Mouse (Mus musculus) stomach, embryonic 15.5 days (tissue): ENCODE measurements around the gene Crtac1. TPM values are rescaled to one million over a fixed set of nuclear protein-coding genes. Genes with fewer than 3 reads are reported as not detected.

Experiments
- ATAC-seq: fragments of 200-750 bp; cut with Nextera tagmentation; 2 replicates; pipeline ENCODE4 v1.8.0; 2017; ENCODE audit warnings: low read depth, moderate number of reproducible peaks, moderate TSS enrichment; ENCODE audit not compliant: insufficient read depth, low FRiP score
- H3K27ac ChIP-seq: fragments of 300-500 bp; sonication (generic); 2 replicates; pipeline ENCODE4 v1.5.1; 2015; ENCODE audit warnings: mild to moderate bottlenecking, inconsistent platforms
- H3K27me3 ChIP-seq: fragments of 300-500 bp; sonication (generic); replicated peaks from 2 replicates; pipeline ENCODE4 v1.6.1; 2015; ENCODE audit warnings: inconsistent platforms
- H3K36me3 ChIP-seq: fragments of 300-500 bp; sonication (generic); 2 replicates; pipeline ENCODE4 v1.6.1; 2015; ENCODE audit warnings: inconsistent platforms
- H3K4me1 ChIP-seq: fragments of 300-500 bp; sonication (generic); 2 replicates; pipeline ENCODE4 v1.6.1; 2015; ENCODE audit warnings: inconsistent platforms
- H3K4me2 ChIP-seq: fragments of 300-500 bp; sonication (generic); 2 replicates; pipeline ENCODE4 v1.6.1; 2015; ENCODE audit warnings: mild to moderate bottlenecking, inconsistent platforms
- H3K4me3 ChIP-seq: fragments of 300-500 bp; sonication (generic); replicated peaks from 2 replicates; pipeline ENCODE4 v1.5.1; 2015; ENCODE audit warnings: inconsistent platforms
- H3K9ac ChIP-seq: fragments of 300-500 bp; sonication (generic); 2 replicates; pipeline ENCODE4 v1.6.1; 2015; ENCODE audit warnings: inconsistent platforms
- H3K9me3 ChIP-seq: fragments of 300-500 bp; sonication (generic); 2 replicates; pipeline ENCODE4 v1.6.1; 2016; ENCODE audit warnings: inconsistent platforms
- WGBS: fragments of 180-500 bp; shearing (Covaris S2); methylation state at CpG from one replicate; pipeline ENCODE4 v1.1.7; 2015; 5-methylcytosine and 5-hydroxymethylcytosine counted together
- polyA plus RNA-seq: library from polyadenylated mRNA; unstranded; fragments of >200 nt; fragmentation: Nextera tagmentation; extraction: Ambion mirVana; gene quantifications from 2 replicates; pipeline ENCODE4 v1.2.1, GENCODE M21; 2015

Gene Crtac1
- polyA plus RNA-seq, 1 experiment from 2014 or later = 4.0 TPM

DNA sequence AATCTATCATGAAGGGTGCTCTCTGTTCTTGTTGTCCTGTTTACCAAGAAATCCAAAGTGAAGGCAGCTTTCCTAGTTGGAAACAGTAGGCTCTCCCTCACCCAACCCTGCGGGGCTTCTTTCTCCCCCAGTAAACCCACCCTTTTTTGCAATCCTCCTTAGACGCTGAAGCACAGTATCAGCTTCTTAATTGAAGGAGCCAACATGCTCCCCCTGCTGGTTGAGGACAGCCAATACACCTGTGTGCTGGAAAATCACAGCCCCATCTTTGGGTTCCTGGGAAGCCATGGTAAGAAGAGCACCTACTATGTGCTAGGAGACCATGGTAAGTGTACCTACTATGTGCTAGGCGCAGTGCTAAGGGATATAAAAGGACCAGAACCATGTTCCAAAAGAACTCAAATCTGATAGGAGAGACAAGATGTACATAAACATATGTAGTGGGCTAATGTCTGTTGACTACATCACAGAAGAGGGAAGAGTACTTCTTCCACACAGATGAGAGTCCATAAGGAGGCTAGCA, 12.4 kb upstream of the Crtac1 start:
- no peak for ATAC-seq
- Histone ChIP-seq H3K9ac (no peak overlapping the region), H3K4me1 (no peaks in the 10 kb centered on the region), H3K4me2 (no peak overlapping the region), H3K27ac (no peak overlapping the region), H3K9me3 (no peaks in the 10 kb centered on the region), H3K4me3 (no peak overlapping the region), H3K36me3 (no peaks in the 10 kb centered on the region), H3K27me3 (no peaks in the 10 kb centered on the region)
- WGBS = 11% methylated on average over 3 of the region's 3 CpGs

DNA sequence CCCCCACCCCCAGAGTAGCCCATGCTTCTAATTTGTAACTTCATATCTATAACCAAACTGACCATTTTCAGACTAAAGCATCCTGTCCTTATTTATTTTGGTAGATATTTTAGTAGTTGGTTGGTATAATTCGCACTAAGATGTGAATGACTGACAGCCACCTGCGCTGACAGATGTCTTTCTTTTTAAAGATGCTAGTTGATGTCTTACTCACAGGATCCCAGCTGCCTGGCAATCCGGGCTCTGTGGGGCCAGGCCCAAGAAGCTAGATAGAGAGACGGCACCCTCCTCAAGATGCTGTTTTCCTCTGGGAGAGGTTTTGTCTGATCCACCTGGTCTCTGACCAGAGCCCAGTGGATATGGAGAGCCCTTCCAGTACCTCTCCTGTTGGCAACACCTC, 11.7 kb upstream of the Crtac1 start:
- no peak overlapping the region for H3K9ac ChIP-seq
- no peaks in the 10 kb centered on the region for H3K4me1 ChIP-seq
- no peak overlapping the region for H3K4me2 ChIP-seq
- no peak for ATAC-seq
- 74% methylated on average over 4 of the region's 4 CpGs for WGBS
- H3K27me3 ChIP-seq = no peaks in the 10 kb centered on the region
- no peak overlapping the region for H3K4me3 ChIP-seq
- H3K9me3 ChIP-seq = no peaks in the 10 kb centered on the region
- H3K36me3 ChIP-seq = no peaks in the 10 kb centered on the region
- H3K27ac ChIP-seq = no peak overlapping the region

DNA sequence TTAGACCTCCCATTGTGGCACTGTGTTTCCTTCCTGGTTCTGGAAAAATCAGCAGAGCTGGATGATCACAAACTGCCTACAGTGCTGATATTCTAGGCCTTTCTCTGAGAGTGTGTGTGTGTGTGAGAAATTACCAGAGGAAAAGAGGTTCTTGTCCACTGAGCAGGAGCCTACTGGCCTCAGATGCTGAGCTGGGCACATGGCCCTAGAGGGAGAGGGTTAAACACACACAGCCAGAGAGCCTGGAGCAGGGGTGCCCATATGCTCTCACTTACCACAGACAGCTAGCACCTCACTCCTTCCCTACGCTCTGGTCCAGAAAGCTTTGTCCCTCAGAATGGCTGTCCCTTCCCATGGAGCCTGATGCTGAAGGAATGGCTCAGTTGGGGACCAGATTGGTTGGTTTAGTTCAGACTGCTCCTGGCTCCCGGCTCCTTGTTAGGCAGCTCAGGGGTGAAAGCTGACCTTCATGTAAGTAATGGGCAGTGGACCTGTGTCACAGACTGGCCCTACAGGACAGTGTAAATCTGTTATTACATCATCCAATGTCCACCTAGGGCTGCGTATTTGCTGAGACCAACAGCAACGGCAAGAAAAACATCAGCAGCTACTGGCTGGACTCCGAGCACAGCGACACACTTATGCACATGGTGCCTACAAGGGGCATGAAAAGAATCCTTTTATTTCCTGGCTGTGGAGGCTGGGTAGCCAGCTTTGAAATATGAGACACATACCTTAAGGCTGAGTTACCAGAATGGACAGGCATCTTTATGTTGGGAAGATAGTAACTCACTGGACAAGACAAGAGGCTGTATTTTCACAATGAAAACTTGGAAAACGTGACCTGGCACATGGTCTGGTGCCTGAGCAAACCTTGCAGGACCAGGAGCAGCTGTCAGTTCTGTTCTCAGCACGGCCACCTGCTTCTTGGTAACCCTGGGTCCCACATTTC, 10.9 kb upstream of the Crtac1 start:
- no peak overlapping the region for H3K9ac ChIP-seq
- no peak overlapping the region for H3K27ac ChIP-seq
- no peak for ATAC-seq
- H3K27me3 ChIP-seq = no peaks in the 10 kb centered on the region
- H3K4me3 ChIP-seq = no peak overlapping the region
- H3K4me2 ChIP-seq = no peak overlapping the region
- no peaks in the 10 kb centered on the region for H3K9me3 ChIP-seq
- no peaks in the 10 kb centered on the region for H3K4me1 ChIP-seq
- H3K36me3 ChIP-seq = no peaks in the 10 kb centered on the region
- 55% methylated on average over 8 of the region's 8 CpGs for WGBS

DNA sequence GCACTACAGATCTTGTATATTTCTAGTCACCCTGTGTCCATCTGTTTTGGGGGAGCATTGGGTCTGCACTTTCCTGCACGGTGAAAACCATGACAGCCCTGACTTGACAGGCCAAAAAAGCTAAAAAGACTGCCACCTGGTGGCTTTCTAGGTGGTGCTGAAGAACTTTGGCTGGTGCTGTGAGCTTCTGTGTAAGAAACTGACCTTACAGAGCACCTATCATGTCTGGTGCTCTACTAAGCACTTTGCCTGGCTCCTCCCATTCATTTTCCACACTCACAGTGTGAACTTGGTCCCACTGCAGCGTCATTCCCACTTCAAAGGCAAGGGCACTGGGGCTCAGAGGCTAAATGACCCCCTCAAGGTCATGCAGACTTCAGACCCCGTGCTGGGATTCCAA, 8.5 kb upstream of the Crtac1 start:
- no peaks in the 10 kb centered on the region for H3K9me3 ChIP-seq
- no peak overlapping the region for H3K4me3 ChIP-seq
- no peaks in the 10 kb centered on the region for H3K36me3 ChIP-seq
- no peak overlapping the region for H3K27ac ChIP-seq
- no peaks in the 10 kb centered on the region for H3K4me1 ChIP-seq
- H3K4me2 ChIP-seq = no peak overlapping the region
- WGBS = 27% methylated on average over 3 of the region's 3 CpGs
- ATAC-seq = no peak
- peaks cover 6% of the 10 kb centered on the region for H3K27me3 ChIP-seq
- H3K9ac ChIP-seq = no peak overlapping the region

DNA sequence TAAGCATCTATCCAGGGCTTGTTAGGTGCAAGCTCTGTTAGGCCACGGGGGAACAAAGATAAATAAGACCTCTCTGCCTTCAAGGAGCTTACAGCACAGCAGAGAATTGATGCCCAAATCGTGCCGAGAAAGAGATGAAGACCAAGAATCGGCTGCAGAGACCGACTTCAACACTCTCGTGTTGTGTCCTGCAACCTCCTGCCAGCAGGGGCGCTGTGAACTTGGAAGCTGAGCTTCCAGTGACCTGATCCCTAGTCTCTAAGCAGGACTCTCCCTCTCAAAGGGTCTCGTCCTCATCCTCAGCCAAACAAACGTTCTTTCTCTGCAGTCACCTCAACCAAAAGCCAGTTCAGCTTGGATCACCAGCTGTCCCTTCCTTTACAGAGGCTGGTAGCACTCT, 7.8 kb upstream of the Crtac1 start:
- no peak overlapping the region for H3K27ac ChIP-seq
- H3K4me3 ChIP-seq = no peak overlapping the region
- H3K4me2 ChIP-seq = no peak overlapping the region
- H3K4me1 ChIP-seq = no peaks in the 10 kb centered on the region
- H3K27me3 ChIP-seq = peaks cover 14% of the 10 kb centered on the region
- no peak for ATAC-seq
- H3K36me3 ChIP-seq = no peaks in the 10 kb centered on the region
- no peak overlapping the region for H3K9ac ChIP-seq
- H3K9me3 ChIP-seq = no peaks in the 10 kb centered on the region
- 73% methylated on average over 9 of the region's 9 CpGs for WGBS

DNA sequence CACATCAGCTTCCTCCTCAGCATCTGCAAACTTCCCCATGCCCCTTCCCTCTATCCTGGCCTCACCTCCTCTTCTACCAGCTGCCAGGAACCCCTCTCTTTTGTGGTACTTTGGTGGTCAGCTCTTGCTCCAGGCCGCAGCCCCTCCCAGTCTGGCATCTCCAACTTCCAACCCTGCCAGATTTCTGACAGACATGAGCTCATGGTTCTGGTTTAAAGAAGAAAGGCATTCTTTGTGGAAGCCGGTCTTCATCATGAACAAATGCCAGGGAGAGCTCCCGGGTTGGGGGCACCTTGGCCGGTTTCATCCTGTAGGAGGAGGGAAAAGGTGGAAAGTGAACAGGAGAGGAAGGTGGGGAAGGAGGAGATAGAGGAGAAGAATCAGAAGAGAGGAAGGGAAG, 4.0 kb upstream of the Crtac1 start:
- no peak overlapping the region for H3K4me3 ChIP-seq
- peaks cover 9% of the 10 kb centered on the region for H3K4me1 ChIP-seq
- no peak for ATAC-seq
- peaks cover 51% of the 10 kb centered on the region for H3K27me3 ChIP-seq
- no peaks in the 10 kb centered on the region for H3K36me3 ChIP-seq
- H3K9ac ChIP-seq = no peak overlapping the region
- no peak overlapping the region for H3K4me2 ChIP-seq
- 62% methylated on average over 4 of the region's 4 CpGs for WGBS
- H3K27ac ChIP-seq = no peak overlapping the region
- H3K9me3 ChIP-seq = no peaks in the 10 kb centered on the region

DNA sequence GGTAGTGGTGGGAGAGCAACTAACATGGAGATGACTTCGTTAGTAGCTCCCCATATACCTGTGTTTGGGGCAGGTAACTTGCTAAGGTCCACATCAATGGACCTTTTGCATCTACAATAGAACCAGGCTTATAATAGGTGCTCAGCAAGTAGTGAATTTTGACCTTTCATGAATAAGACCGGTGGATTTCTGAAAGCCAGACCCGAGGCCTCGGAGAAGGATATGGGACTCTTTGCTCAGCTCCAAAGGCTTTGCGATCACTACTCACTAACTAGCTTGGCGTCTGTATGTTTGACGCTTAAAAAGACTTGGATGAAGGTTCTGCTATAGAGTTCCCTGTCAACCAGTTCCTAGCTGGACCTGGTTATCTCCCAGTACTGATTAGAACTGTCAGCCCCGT, 1.2 kb upstream of the Crtac1 start:
- no peaks in the 10 kb centered on the region for H3K9me3 ChIP-seq
- H3K4me3 ChIP-seq = peak overlapping the region; percentile 55; the same call in 1 of the 2 replicates
- 45% methylated on average over 8 of the region's 8 CpGs for WGBS
- no peak overlapping the region for H3K9ac ChIP-seq
- H3K27ac ChIP-seq = no peak overlapping the region
- peaks cover 66% of the 10 kb centered on the region for H3K27me3 ChIP-seq
- peaks cover 9% of the 10 kb centered on the region for H3K4me1 ChIP-seq
- no peak for ATAC-seq
- no peaks in the 10 kb centered on the region for H3K36me3 ChIP-seq
- peak overlapping the region; percentile 90 for H3K4me2 ChIP-seq

DNA sequence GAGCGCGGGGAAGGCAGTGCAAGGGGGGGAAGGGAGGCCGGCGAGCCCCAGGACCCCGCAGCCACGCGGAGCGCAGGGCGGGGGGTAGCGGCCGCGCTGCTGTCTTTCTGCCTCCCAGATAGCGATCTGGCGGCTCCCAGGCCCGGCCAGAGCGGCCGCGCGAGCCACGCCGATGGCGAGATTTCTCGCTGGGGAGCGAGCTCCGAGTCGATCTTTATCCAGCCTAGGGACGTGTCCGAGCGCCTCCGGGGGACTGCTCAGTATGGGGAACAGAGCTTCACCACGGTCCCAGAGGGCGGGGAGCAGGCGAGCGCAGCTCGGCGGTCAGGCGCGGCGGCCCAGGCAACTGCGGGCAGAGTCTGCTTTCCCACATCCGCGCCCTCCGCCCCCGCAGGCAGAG, 608 bp upstream of the Crtac1 start:
- 1% methylated on average over 40 of the region's 44 CpGs for WGBS
- peak overlapping the region; percentile 90 for H3K4me2 ChIP-seq
- peak; percentile 65; the same call in 1 of the 2 replicates for ATAC-seq
- peak overlapping the region; percentile 55 for H3K4me3 ChIP-seq
- no peak overlapping the region for H3K27ac ChIP-seq
- peak overlapping the region; percentile 19; the same call in 1 of the 2 replicates for H3K9ac ChIP-seq
- H3K4me1 ChIP-seq = peaks cover 9% of the 10 kb centered on the region
- no peaks in the 10 kb centered on the region for H3K9me3 ChIP-seq
- H3K27me3 ChIP-seq = peaks cover 66% of the 10 kb centered on the region
- no peaks in the 10 kb centered on the region for H3K36me3 ChIP-seq

DNA sequence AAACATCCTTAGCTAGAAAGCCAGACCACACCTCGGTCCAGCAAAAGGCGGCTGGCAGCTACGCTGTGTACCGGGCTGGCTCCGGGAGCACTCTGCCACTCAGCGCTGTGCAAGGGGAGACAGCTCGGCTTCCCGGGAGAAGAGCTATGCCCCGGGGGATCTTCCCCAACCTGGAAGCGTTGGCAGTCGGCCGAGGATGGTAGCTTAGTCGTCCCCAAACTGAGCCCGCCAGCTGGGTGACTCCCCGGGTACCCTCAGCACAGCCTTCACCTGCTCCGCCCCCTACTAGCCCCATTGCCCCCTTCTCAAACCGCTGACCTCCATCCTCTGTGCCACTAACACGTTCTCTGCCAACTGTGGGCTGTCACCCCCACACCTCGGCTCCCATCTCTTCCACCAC, 602 bp downstream of the Crtac1 start:
- no peak for ATAC-seq
- WGBS = 5% methylated on average over 19 of the region's 19 CpGs
- H3K9ac ChIP-seq = no peak overlapping the region

DNA sequence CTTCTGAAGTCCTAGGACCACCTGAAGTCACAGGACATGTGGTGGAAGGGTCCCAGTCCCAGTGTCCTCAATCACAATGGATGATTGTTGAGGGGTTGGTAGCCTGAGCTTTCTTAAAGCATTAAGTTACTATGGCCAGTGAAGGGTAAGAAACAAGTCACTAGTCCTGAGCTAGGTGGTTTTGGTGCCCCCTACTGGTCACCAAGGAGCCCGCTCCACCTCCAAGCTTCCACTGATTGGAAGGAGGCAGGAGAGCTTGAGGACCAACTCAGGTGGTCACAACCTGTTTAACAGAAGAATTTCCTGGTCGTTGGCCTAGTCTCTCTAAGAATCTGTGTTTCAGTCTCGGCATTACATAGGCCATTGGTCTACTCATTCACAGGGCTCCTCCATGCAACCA, 2.2 kb downstream of the Crtac1 start:
- H3K27ac ChIP-seq = no peak overlapping the region
- no peaks in the 10 kb centered on the region for H3K9me3 ChIP-seq
- ATAC-seq = no peak
- H3K9ac ChIP-seq = no peak overlapping the region
- H3K4me2 ChIP-seq = no peak overlapping the region
- H3K4me1 ChIP-seq = peaks cover 9% of the 10 kb centered on the region
- no peaks in the 10 kb centered on the region for H3K36me3 ChIP-seq
- peaks cover 53% of the 10 kb centered on the region for H3K27me3 ChIP-seq
- WGBS = 15% methylated on average over 3 of the region's 3 CpGs
- H3K4me3 ChIP-seq = no peak overlapping the region

More for the DNA sequence above, 602 bp downstream of the Crtac1 start:
- Histone ChIP-seq H3K36me3 (no peaks in the 10 kb centered on the region), H3K27ac (no peak overlapping the region), H3K9me3 (no peaks in the 10 kb centered on the region), H3K27me3 (peaks cover 66% of the 10 kb centered on the region), H3K4me3 (peak overlapping the region; percentile 55), H3K4me2 (peak overlapping the region; percentile 90), H3K4me1 (peaks cover 9% of the 10 kb centered on the region)

DNA sequence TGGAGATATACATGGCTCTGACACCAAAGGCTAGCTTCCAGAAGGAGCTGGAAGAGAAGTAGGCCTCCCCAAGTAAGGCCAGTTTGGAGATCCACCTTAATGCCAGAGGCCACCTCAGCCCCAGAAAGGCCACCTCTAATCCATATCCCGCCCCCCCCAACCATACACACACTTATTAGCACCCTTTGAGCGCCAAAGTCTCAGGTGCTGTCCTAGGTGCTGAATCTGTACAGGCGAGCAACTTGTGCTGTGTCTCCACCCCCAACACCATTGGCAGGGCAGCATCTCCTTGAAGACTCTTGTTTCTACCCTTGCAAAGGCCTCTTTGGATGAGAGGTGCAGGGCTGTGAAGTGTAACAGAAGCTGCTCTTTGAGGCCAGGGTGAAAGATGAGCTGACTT, 6.4 kb downstream of the Crtac1 start:
- H3K4me1 ChIP-seq = no peaks in the 10 kb centered on the region
- no peak for ATAC-seq
- H3K4me3 ChIP-seq = no peak overlapping the region
- no peak overlapping the region for H3K9ac ChIP-seq
- no peak overlapping the region for H3K27ac ChIP-seq
- no peaks in the 10 kb centered on the region for H3K36me3 ChIP-seq
- 3% methylated on average over 3 of the region's 3 CpGs for WGBS
- H3K27me3 ChIP-seq = peaks cover 11% of the 10 kb centered on the region
- no peaks in the 10 kb centered on the region for H3K9me3 ChIP-seq
- H3K4me2 ChIP-seq = no peak overlapping the region

DNA sequence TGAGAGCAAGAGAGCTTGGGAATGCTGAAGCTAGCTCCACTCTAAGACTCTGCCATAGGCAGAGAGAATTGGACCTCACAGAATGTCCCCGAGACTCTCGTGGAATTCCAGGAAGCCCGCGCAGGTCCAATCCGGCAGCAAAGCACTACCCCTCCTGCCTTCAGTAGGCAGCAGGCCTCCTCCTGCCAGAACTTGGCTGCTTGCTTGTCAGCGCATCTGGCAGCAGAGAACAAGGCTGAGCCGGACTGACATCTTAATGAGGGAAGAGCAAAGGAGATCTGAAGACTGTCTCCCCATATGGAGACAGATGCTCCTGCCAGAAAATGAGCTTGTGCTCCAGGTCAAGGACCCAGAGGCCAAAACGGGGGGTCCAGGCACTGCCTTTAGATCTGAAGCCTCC, 16.5 kb downstream of the Crtac1 start:
- ATAC-seq = no peak
- H3K4me1 ChIP-seq = no peaks in the 10 kb centered on the region
- no peaks in the 10 kb centered on the region for H3K9me3 ChIP-seq
- no peaks in the 10 kb centered on the region for H3K36me3 ChIP-seq
- no peak overlapping the region for H3K27ac ChIP-seq
- H3K27me3 ChIP-seq = peaks cover 6% of the 10 kb centered on the region; the same call in 1 of the 2 replicates
- WGBS = 68% methylated on average over 8 of the region's 8 CpGs
- H3K9ac ChIP-seq = no peak overlapping the region
- no peak overlapping the region for H3K4me3 ChIP-seq
- no peak overlapping the region for H3K4me2 ChIP-seq
